Mouse (Mus musculus) liver, postnatal 0 days (tissue): Measurements from ENCODE around the gene Git2.

Source experiments
- CTCF ChIP-seq: sonication (generic); IDR thresholded peaks from 2 replicates; pipeline ENCODE4 v1.5.1; 2016; ENCODE audit warnings: antibody characterized with exemption, low read depth
- EP300 ChIP-seq: IDR thresholded peaks from 2 replicates; pipeline ENCODE4 v1.6.1; 2016; ENCODE audit warnings: antibody characterized with exemption, low read depth, mild to moderate bottlenecking

GRCm38 (mm10) chr5:114752397-114752796, 22.9 kb downstream of the Git2 start:
- TF ChIP-seq EP300 (no peak), CTCF (no peak)
